Mouse (Mus musculus) spleen, postnatal 4 days (tissue): ENCODE measurements around the gene Ankrd44.

Source experiments
- DNase-seq, 2 experiments: peaks; one replicate each; pipeline ENCODE4 v3.0.0; 2022; ENCODE audit warnings: low spot score in 2 of 2

Ankrd44 gene

DNA sequence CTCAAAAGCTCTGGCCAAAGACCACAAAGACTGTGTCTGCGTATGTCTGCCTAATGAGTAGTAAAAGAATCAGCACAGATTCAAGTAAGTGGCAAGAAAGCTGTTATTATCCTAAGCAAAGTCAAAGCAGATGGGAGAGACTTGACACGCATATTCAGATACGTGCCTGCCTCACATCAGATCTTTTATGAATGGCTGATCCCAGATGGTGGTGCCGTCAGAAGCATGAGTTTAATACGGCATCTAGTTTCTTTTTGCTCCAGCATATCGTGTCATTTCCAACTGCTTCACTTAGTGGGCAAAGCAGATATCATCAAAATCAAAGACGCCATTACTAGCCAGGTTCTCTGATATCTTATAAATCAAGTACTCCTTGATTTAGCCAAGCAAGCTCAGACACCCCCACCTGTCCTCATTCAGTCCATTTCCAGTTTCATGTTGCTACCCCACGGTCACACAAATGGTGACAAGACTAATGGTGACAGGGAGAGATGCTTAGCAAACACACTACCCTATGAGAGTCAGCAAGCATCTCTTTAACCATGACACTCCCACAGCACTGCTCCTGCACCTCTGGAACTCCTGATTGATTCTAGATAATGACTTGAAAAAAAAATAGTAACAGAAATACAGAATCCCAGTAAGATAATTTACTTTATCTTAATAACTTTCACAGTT, 218.2 kb downstream of the Ankrd44 start:
- no peak for DNase-seq

DNA sequence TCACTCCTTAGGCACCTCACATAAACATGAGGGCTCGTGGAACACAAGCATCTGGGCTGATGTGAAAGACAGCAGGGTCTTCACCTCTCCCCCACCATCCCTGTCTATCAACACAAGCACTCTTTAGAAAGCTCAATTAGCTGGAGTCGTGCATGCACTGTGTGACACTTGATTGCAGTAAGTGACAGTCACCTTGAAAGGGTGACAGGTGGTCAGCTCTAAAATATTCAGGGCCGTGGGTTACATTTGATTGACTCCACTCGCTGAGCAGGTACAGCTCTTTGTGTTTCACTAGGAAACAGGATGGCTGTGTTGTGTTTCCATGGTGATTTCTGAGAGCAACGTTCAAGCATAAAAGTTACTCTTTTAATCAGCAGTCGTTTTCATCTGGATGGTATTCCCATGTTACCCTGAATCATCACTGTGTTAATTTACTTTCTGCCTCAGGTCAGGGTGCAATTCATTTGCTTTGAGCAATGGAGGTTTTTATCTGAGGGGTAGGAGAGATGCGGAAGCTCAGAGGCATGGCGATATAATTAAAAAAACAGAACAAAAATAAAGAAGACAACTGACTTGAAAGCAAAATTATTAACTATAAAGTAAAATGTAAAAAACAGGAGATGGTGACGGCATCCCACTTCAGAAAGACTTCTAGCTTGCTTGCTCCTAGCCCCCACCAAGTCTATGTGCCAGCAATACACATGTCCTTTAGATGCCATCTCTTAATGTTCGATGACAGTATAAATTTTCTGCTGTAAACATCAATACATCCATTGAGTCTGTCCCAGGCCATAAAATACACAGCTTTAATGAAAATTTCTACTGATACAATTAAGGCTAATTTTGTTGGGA, 218.9 kb downstream of the Ankrd44 start:
- no peak for DNase-seq

- DNase-seq: no peak
Measured at GRCm38 (mm10) chr1:54706621-54707020, 219.6 kb downstream of the Ankrd44 start.

- DNase-seq: no peak
Measured at GRCm38 (mm10) chr1:54703466-54703865, 222.7 kb downstream of the Ankrd44 start.

DNA sequence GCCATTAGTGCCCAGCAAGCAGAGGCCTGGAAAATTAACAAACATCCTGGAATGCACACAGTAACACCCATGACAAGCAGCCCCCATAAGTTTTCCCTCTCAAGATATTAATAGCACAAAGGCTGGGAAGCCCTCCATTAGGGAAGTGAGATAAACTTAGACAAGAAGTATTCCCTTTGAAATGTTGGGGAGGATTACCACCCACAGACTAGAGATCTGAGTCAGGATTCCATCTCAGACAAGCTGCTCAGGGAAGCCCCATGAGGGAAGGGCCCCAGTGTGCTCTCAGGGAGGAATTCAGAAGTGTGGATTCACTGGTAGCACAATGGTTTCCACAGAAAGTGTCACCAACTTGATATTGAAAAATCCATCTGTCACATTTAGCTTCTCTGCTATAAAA, 223.3 kb downstream of the Ankrd44 start:
- DNase-seq: no peak

DNA sequence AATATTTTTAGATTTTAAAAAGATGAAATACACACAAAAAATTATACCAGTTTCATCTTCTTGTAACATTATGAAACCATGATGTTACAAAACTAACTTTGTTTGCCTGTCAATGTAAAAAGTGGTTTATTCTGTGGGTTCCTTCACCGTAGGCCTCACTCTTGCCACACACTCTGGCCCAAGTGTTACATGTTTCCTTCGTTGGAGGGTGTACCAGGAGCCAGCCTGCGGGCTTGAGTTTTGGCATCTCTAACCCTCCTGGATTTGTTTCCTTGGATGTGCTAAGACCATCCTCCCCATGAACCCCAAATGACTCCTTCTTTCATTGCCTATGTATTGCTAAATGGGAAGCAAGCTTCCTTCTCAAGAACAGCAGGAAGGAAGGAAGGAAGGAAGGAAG, 230.8 kb downstream of the Ankrd44 start:
- no peak for DNase-seq

- no peak for DNase-seq
Measured at GRCm38 (mm10) chr1:54691824-54692223, 234.4 kb downstream of the Ankrd44 start.

- no peak for DNase-seq
Measured at GRCm38 (mm10) chr1:54690291-54690965, 235.8 kb downstream of the Ankrd44 start.

GRCm38 (mm10) chr1:54688441-54688840, 237.7 kb downstream of the Ankrd44 start:
- DNase-seq: no peak

DNA sequence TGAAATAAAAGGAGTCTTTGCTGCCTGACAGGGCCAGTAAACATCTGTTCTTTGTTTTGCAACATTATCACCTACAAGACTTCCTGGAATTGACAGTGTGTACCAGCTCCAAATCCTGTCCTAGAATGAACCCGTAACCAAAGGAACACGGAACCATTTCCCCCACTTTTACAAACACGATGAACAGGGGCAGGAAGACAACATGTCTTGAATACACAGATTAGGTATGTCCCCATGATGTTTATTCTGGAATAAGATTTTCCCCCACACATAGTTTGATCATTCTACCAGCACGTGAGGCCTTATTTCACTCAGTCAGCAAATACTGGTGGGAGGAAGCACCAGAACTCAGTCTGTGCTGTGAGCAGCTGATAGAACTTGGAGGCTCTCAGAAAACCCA, 241.9 kb downstream of the Ankrd44 start:
- no peak for DNase-seq

GRCm38 (mm10) chr1:54679556-54679955, 246.6 kb downstream of the Ankrd44 start:
- no peak for DNase-seq

DNA sequence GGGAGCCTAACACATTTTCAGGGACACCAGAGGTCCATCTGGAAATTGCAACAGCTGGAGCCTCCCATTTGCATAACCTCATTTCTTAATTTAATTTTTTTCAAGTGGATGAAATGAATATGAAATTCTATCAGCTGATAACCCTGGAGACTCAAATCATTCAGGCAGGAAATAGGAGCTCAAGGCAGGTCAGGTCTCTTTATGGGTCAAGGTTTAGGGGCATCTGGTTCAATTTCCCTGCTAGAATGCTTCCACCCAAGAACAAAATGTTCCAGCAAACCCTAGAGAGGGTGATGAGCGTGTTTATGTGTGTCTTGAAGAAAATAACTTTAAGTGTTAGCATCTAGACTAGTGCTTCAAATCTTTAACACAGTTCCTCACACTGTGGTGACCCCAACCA, 248.2 kb downstream of the Ankrd44 start:
- DNase-seq: no peak

GRCm38 (mm10) chr1:54675478-54675877, 250.7 kb downstream of the Ankrd44 start:
- DNase-seq: no peak

GRCm38 (mm10) chr1:54667991-54668390, 258.2 kb downstream of the Ankrd44 start:
- DNase-seq: no peak

DNA sequence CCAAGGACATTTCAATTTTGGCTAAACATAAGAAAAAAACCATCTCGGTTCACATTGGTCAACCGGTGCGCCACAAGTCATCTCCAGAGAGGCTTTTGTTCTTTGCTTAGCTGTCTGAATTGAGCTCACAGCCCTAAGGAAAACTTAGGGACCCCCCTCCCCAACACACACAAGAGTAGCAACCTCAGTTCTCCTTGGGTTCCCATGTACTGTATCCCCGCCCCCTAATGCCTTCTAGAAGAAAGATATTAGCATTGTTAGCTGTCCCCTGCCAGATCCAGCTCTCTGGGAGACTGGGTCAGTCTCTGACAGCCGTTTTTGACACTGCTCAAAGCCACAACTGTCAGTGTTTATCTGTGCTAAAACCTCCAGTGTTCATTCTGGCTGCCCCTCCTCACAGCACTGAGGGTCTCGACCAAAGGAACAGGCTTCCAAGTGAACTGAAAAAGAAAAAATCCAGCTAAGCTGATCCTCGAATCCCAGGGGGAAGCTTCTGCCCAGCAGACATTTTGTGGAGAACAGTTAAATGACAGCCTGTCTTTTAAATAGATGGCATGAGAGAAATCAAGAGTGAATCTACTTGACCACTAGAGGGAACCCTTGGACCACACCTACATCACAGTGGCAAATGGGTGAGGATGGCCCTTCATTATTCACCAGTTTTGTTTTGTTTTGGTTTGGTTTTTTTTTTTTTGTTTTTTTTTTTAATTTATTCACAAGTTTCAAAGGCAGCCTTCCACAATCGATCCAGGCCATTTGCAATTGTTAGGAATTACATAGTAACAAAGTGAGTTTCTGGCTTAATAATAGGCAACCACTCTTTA, 260.4 kb downstream of the Ankrd44 start:
- DNase-seq: no peak

DNA sequence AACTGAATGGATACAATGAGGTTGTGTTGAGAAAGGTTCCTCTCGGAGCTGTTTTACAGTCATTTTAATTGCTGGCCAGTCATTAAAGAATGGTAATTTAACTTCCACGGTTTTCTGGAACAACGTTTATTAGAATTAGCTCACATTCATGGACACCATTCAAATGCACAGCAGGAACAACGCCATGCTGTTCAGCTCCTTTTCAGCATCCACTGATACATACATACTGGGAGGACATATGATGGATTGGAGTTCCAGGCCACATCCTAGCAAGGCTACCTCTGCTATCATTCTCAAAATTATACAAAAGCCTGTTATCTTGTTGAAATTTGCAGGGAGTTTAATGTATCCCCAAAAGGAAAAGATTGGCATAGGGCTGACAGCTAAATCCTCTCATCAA, 261.1 kb downstream of the Ankrd44 start:
- DNase-seq: no peak

GRCm38 (mm10) chr1:54660674-54661073, 265.5 kb downstream of the Ankrd44 start:
- no peak for DNase-seq

DNA sequence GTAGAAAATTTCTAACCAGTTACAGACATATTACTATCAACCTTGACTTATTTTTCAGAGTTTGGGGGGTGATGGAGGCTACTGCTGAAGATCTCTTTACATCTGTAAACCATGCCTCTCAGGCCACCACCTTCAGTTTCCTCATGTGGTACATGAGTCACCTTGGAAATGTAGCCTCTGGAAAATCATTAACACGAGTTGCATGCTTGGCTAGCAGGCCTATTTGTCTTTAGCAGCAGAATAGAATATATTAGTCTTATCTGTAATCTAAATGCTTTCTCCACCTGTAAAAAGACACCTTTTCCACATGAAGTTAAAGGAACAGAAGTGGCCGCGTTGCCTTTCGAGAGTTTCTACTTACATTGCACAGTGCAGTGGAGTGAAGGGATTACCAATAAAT, 267.6 kb downstream of the Ankrd44 start:
- DNase-seq: no peak

- DNase-seq: no peak
Measured at GRCm38 (mm10) chr1:54648237-54648636, 277.9 kb downstream of the Ankrd44 start.

DNA sequence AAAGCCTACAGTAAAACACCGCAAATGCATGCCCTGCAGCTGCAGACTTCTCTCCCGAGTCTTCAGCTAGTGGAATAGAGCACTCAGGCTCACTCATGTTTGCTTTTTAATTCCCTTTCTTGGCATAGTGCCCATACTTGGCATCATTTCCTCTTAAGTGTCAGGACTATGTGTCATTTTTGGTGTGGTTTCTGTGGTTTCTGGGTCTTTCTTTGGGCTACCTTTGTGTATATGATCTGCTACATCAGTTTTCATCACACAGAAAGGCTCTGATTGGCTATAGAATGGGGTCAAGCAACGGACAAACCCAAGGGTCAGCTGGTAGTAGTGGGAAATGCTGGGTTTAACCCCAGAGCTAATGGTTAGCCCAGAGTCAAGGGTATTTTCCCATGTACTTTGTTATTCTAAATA, 278.8 kb downstream of the Ankrd44 start:
- no peak for DNase-seq

- DNase-seq: no peak
Measured at GRCm38 (mm10) chr1:54640184-54640795, 285.9 kb downstream of the Ankrd44 start.
